In the genomic region with DNA sequence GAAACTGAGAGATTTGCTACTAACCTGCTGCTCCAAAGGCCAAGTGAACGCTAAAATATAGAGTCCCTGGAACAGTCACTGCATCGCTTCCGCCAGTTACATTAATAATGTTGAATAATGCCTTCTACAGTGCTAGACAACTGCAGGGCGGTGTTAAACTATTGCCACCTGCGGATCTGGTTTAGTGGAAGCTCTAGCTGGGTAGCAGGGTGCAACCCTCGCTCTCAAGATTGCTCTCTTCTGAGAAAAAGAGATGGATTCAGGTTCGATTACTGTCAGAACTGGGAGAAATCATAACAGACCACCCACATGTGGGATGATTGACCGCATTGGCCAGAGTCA, we compare ENCODE assay signal across 8 mouse cellular contexts. TPM values are rescaled to one million over a fixed set of nuclear protein-coding genes. Genes with fewer than 3 reads are reported as not detected.
DNase-seq lines count a peak whose midpoint lies in the region; ATAC-seq and TF ChIP-seq lines count a peak whose summit lies in the region.

No protein-coding gene starts in this region.

- DNase-seq in heart, embryonic 10.5 days (ENCODE audit: low spot score): no peak
- DNase-seq in heart, adult 8-10 months (ENCODE audit: low spot score): no peak
- DNase-seq in ES-E14 (ENCODE audit: low read depth, low spot score): no peak
- no peak for DNase-seq in hindbrain, embryonic 11.5 days (ENCODE audit: low spot score)
- no peak for DNase-seq in adrenal gland, postnatal 25 days
- DNase-seq in MN1 (ENCODE audit: low spot score): no peak
- no peak for DNase-seq in ovary, postnatal 14 days (ENCODE audit: low spot score)

- H3K9ac ChIP-seq in ES-E14 (ENCODE audit: insufficient read depth, low read depth, low read length, poor library complexity, severe bottlenecking): peak overlapping the region; percentile 63; the same call in 1 of the 2 replicates
- H3K9ac ChIP-seq in hindbrain, embryonic 11.5 days (ENCODE audit: low read depth, low read length): peak overlapping the region; percentile 51

- H3K36me3 ChIP-seq in heart, embryonic 10.5 days: peaks cover 13% of the 10 kb centered on the region
- peaks cover 7% of the 10 kb centered on the region for H3K36me3 ChIP-seq in ES-E14 (ENCODE audit: control insufficient read depth, insufficient read depth, low read length, poor library complexity, severe bottlenecking)
- no peaks in the 10 kb centered on the region for H3K36me3 ChIP-seq in hindbrain, embryonic 11.5 days (ENCODE audit: control insufficient read depth, insufficient read depth, low read length)

- peak overlapping the region; percentile 39 for H3K4me2 ChIP-seq in hindbrain, embryonic 11.5 days (replicated peaks; ENCODE audit: low read depth, low read length)

- H3K4me1 ChIP-seq in heart, embryonic 10.5 days: peaks cover 6% of the 10 kb centered on the region
- H3K4me1 ChIP-seq in ES-E14 (ENCODE audit: control insufficient read depth in 2 of 2, insufficient read depth in 2 of 2, low read length in 2 of 2, poor library complexity in 1 of 2): peaks cover 4% of the 10 kb centered on the region in 2 experiments; a peak in 3 of 4 replicates
- H3K4me1 ChIP-seq in hindbrain, embryonic 11.5 days (replicated peaks; ENCODE audit: control insufficient read depth, insufficient read depth, low read length): no peaks in the 10 kb centered on the region

- no peaks in the 10 kb centered on the region for H3K27me3 ChIP-seq in heart, embryonic 10.5 days (ENCODE audit: insufficient read depth, poor library complexity, severe bottlenecking)
- H3K27me3 ChIP-seq in hindbrain, embryonic 11.5 days (ENCODE audit: control insufficient read depth, insufficient read depth, low read length): no peaks in the 10 kb centered on the region

- peak overlapping the region; percentile 92 for H3K4me3 ChIP-seq in heart, embryonic 10.5 days
- H3K4me3 ChIP-seq in ES-E14 (ENCODE audit: insufficient read depth in 1 of 2, low read depth in 1 of 2, low read length in 2 of 2, poor library complexity in 1 of 2, severe bottlenecking in 1 of 2): peak overlapping the region; percentile 28 to 93
- H3K4me3 ChIP-seq in hindbrain, embryonic 11.5 days (ENCODE audit: low read depth, low read length): peak overlapping the region; percentile 85

- no peaks in the 10 kb centered on the region for H3K9me3 ChIP-seq in heart, embryonic 10.5 days
- no peaks in the 10 kb centered on the region for H3K9me3 ChIP-seq in ES-E14 (ENCODE audit: control insufficient read depth, insufficient read depth, low read depth, low read length)
- H3K9me3 ChIP-seq in hindbrain, embryonic 11.5 days (ENCODE audit: control insufficient read depth, low read length): no peaks in the 10 kb centered on the region

- ATAC-seq in hindbrain, embryonic 11.5 days (ENCODE audit: low FRiP score): peak; percentile 34; the same call in 1 of the 2 replicates
- ATAC-seq in megakaryocyte progenitor cell, adult 5-6 weeks (replicated peaks; ENCODE audit: poor library complexity): 0 out of 2 replicates have a peak, but pooled peaks have one; percentile 4

- in situ Hi-C loops in ES-E14 (cut with MboI; ENCODE audit: low sequenced_read_pairs in 2 of 2, unreplicated experiment in 2 of 2): no loop called here

- 52% methylated on average over 8 of the region's 8 CpGs for WGBS in heart, embryonic 10.5 days
- 56% methylated on average over 8 of the region's 8 CpGs for WGBS in hindbrain, embryonic 11.5 days

- H3K27ac ChIP-seq in heart, embryonic 10.5 days: peak overlapping the region; percentile 92
- H3K27ac ChIP-seq in ES-E14 (ENCODE audit: insufficient read depth, low read depth, low read length, poor library complexity, severe bottlenecking): no peak overlapping the region; the same call in 1 of the 2 replicates
- no peak overlapping the region for H3K27ac ChIP-seq in hindbrain, embryonic 11.5 days (ENCODE audit: low read depth, low read length)

TF ChIP-seq in ES-E14, 5 proteins besides CTCF, POLR2A, EP300 and RAD21:
- no peak for TF ChIP-seq CHD2 (IDR thresholded peaks at IDR 0.05; ENCODE audit: low read depth, low read length)
- no peak for TF ChIP-seq HCFC1 (IDR thresholded peaks at IDR 0.05; ENCODE audit: borderline replicate concordance, insufficient read depth, low read length)
- peak; percentile 99 for TF ChIP-seq ZNF384 (IDR thresholded peaks at IDR 0.05; ENCODE audit: low read depth, low read length)
- TF ChIP-seq ZC3H11A (IDR thresholded peaks at IDR 0.05; ENCODE audit: borderline replicate concordance, low read depth, low read length): no peak
- 0 out of 2 replicates have a peak, but pooled peaks have one; percentile 4 for TF ChIP-seq MAFK (IDR thresholded peaks at IDR 0.05; ENCODE audit: insufficient read depth, low read depth, low read length)
TF ChIP-seq in ES-E14: peak in this region for 2.

RNA-seq across cellular contexts. Expression of gene Mtif3, which starts 0.3 kb away (rescaled TPM):
- 20.6 and 22.2 TPM in 2 replicates for polyA plus RNA-seq in heart, embryonic 10.5 days (2016; fragmentation: Nextera tagmentation; extraction: Ambion mirVana)
- total RNA-seq in heart, adult 8-10 months (2022): 10 to 100 TPM; 26.8 to 38.0 (median 31.5) TPM
- 16.1 and 17.9 TPM in 2 replicates for total RNA-seq in ES-E14 (2012; rRNA removed)
- 26.1 and 27.0 TPM in 2 replicates for polyA plus RNA-seq in hindbrain, embryonic 11.5 days (2014; fragmentation: Nextera tagmentation; extraction: Ambion mirVana)
- 8.5 and 14.5 TPM in 2 replicates for total RNA-seq in megakaryocyte progenitor cell, adult 5-6 weeks (2015)
- total RNA-seq in megakaryocyte progenitor cell, adult 5-6 weeks (2017): 27.3 and 38.0 TPM in 2 replicates
- 30.4 and 40.9 TPM in 2 replicates for total RNA-seq in adrenal gland, postnatal 25 days (2021)

RNA-seq across cellular contexts. Expression of gene Gtf3a, which starts 15.5 kb away (rescaled TPM):
- 102 and 125 TPM in 2 replicates for polyA plus RNA-seq in heart, embryonic 10.5 days (2016; fragmentation: Nextera tagmentation; extraction: Ambion mirVana)
- 10 to 100 TPM; 15.8 to 22.6 (median 19.9) TPM for total RNA-seq in heart, adult 8-10 months (2022)
- 72.3 and 80.4 TPM in 2 replicates for total RNA-seq in ES-E14 (2012; rRNA removed)
- polyA plus RNA-seq in hindbrain, embryonic 11.5 days (2014; fragmentation: Nextera tagmentation; extraction: Ambion mirVana): 106 TPM in 2 replicates
- total RNA-seq in megakaryocyte progenitor cell, adult 5-6 weeks (2015): 115 and 127 TPM in 2 replicates
- total RNA-seq in megakaryocyte progenitor cell, adult 5-6 weeks (2017): 162 and 163 TPM in 2 replicates
- 34.9 and 36.1 TPM in 2 replicates for total RNA-seq in adrenal gland, postnatal 25 days (2021)
